Mouse (Mus musculus) liver, embryonic 11.5 days (tissue): ENCODE data around the gene Gxylt2. TPM values are rescaled to one million over a fixed set of nuclear protein-coding genes. Genes with fewer than 3 reads are reported as not detected.

Source experiments
- polyA plus RNA-seq: library from polyadenylated mRNA; unstranded; fragments of >200 nt; fragmentation: Nextera tagmentation; extraction: Ambion mirVana; gene quantifications from 2 replicates; pipeline ENCODE4 v1.2.1, GENCODE M21; 2014

Gxylt2 gene
- polyA plus RNA-seq, 1 experiment from 2014 or later, result 0.96 TPM

Other genes with a start within 250 kb of the Gxylt2 start
- 23.6 and 28.6 TPM in 2 replicates for gene Shq1, start 33.6 kb upstream of the Gxylt2 start, polyA plus RNA-seq
- gene Ppp4r2, start 128.9 kb downstream of the Gxylt2 start, polyA plus RNA-seq, result 25.0 and 26.5 TPM in 2 replicates